Mouse (Mus musculus) T-cell, adult 2 months (primary cell): ENCODE measurements around the gene Prim1.
A peak's percentile ranks its signal among the peaks of the same experiment; 100 is the strongest.
"Not testable (repeated sequence)": the region's sequence is repeated elsewhere in the genome, so short reads cannot be mapped to it uniquely, and the experiment has no call there.

Experiments
- DNase-seq: peaks from one replicate; pipeline ENCODE4 v3.0.0; 2022; ENCODE audit warnings: low spot score

The Prim1 gene

GRCm38 (mm10) chr10:128037921-128038320 is 23.0 kb downstream of the Prim1 start:
- no peak for DNase-seq

- peak; percentile 40 for DNase-seq
Observed at GRCm38 (mm10) chr10:128039167-128039566, 24.2 kb downstream of the Prim1 start.

- DNase-seq: no peak
Observed at GRCm38 (mm10) chr10:128039858-128040257, 24.9 kb downstream of the Prim1 start.

GRCm38 (mm10) chr10:128040293-128040692 is 25.3 kb downstream of the Prim1 start:
- no peak for DNase-seq

- DNase-seq: no peak
Observed at GRCm38 (mm10) chr10:128041636-128042035, 26.7 kb downstream of the Prim1 start.

GRCm38 (mm10) chr10:128042466-128042865 is 27.5 kb downstream of the Prim1 start:
- DNase-seq: no peak

GRCm38 (mm10) chr10:128043041-128043835 is 28.3 kb downstream of the Prim1 start:
- no peak for DNase-seq

- no peak for DNase-seq
Observed at GRCm38 (mm10) chr10:128048157-128048556, 33.2 kb downstream of the Prim1 start.

- no peak for DNase-seq
Observed at GRCm38 (mm10) chr10:128049741-128050140, 34.8 kb downstream of the Prim1 start.

- no peak for DNase-seq
Observed at GRCm38 (mm10) chr10:128050355-128050754, 35.4 kb downstream of the Prim1 start.

- no peak for DNase-seq
Observed at GRCm38 (mm10) chr10:128051589-128051988, 36.6 kb downstream of the Prim1 start.

- DNase-seq: not testable (repeated sequence)
Observed at GRCm38 (mm10) chr10:128052136-128052535, 37.2 kb downstream of the Prim1 start.

- no peak for DNase-seq
Observed at GRCm38 (mm10) chr10:128053001-128053400, 38.0 kb downstream of the Prim1 start.

GRCm38 (mm10) chr10:128058184-128058583 is 43.2 kb downstream of the Prim1 start:
- no peak for DNase-seq

GRCm38 (mm10) chr10:128058601-128059151 is 43.7 kb downstream of the Prim1 start, which contains the start of gene Ptges3:
Gene Ptges3 (plus strand): TSS chr10:128058954.
- peak; percentile 95 for DNase-seq

- peak; percentile 77 for DNase-seq
Observed at GRCm38 (mm10) chr10:128059207-128059981, 44.4 kb downstream of the Prim1 start.

GRCm38 (mm10) chr10:128061109-128061508 is 46.1 kb downstream of the Prim1 start:
- DNase-seq: no peak

- no peak for DNase-seq
Observed at GRCm38 (mm10) chr10:128062221-128062989, 47.4 kb downstream of the Prim1 start.

- DNase-seq: no peak
Observed at GRCm38 (mm10) chr10:128066072-128066471, 51.1 kb downstream of the Prim1 start.

GRCm38 (mm10) chr10:128069201-128069600 is 54.2 kb downstream of the Prim1 start:
- no peak for DNase-seq

- DNase-seq: not testable (repeated sequence)
Observed at GRCm38 (mm10) chr10:128070432-128070831, 55.5 kb downstream of the Prim1 start.

GRCm38 (mm10) chr10:128078269-128078668 is 63.3 kb downstream of the Prim1 start:
- DNase-seq: not testable (repeated sequence)
